7 mouse cellular contexts compared by ENCODE assay signal in the genomic region with DNA sequence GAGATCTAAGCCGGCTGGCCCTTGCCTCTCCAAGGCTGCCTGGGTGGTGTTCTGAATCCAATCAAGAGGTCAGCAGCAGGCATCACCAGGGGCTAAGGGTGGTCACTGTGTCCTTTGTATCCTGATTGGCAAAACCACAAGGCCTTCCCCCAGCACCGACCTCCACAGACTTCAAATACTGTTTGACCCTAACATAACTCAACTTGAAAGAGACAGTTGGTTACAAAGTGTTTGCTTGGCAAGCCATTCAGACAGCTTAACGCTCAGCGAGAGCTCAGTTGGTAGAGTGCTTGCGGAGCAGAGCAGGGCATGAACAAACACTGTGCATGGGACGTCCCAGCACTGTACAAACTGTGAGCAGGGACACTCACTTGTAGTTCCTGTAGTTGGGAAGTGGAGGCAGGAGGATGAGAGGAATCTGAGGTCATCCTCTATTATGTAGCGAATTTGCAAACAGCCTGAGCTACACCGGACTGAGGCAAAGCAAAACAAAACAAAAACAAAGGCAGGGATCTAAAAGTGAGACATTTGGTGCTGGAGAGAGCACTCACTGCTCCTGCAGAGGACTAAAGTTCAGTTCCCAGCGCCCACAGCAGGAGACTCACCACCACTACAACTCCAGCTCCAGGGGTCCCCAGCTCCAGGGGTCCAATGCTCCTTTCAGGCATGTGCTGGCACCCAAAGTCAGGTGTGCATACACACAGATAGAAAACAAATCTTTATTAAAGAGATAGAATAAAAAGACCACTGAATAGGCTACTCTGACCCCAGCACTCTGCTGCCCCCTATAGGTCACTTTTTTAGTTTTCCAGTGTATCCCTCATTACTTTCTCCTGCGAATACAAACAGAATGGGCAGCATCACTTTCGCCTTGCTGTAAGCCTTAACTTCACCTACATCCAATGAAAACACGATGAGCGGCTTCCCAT.
DNase-seq lines count a peak whose midpoint lies in the region; ATAC-seq and TF ChIP-seq lines count a peak whose summit lies in the region.

No protein-coding gene starts in this region.

- 52% methylated on average over 13 of the region's 13 CpGs for WGBS in kidney, embryonic 16.5 days
- 79% methylated on average over 13 of the region's 13 CpGs for WGBS in bone marrow, adult 2 months
- 58% methylated on average over 13 of the region's 13 CpGs for WGBS in kidney, postnatal 0 days
- WGBS in stomach, postnatal 0 days, result 54% methylated on average over 13 of the region's 13 CpGs

- H3K4me1 ChIP-seq in kidney, embryonic 16.5 days (ENCODE audit: insufficient read depth, low read length), result peaks cover 25% of the 10 kb centered on the region
- no peaks in the 10 kb centered on the region for H3K4me1 ChIP-seq in bone marrow, adult 2 months (ENCODE audit: control insufficient read depth, insufficient read depth, low read length)
- peaks cover 7% of the 10 kb centered on the region for H3K4me1 ChIP-seq in kidney, postnatal 0 days (replicated peaks; ENCODE audit: insufficient read depth, low read length)
- H3K4me1 ChIP-seq in stomach, postnatal 0 days (replicated peaks; ENCODE audit: control insufficient read depth, insufficient read depth), result no peaks in the 10 kb centered on the region

- H3K4me3 ChIP-seq in kidney, embryonic 16.5 days (ENCODE audit: low read length), result no peak overlapping the region
- H3K4me3 ChIP-seq in bone marrow, adult 2 months (replicated peaks; ENCODE audit: control insufficient read depth, low read depth, low read length), result no peak overlapping the region
- no peak overlapping the region for H3K4me3 ChIP-seq in kidney, postnatal 0 days (replicated peaks; ENCODE audit: low read depth, low read length)
- H3K4me3 ChIP-seq in stomach, postnatal 0 days (ENCODE audit: low read depth, low read length), result no peak overlapping the region

- H3K36me3 ChIP-seq in kidney, embryonic 16.5 days (ENCODE audit: insufficient read depth, low read length), result no peaks in the 10 kb centered on the region
- no peaks in the 10 kb centered on the region for H3K36me3 ChIP-seq in kidney, postnatal 0 days (ENCODE audit: insufficient read depth, low read length)
- no peaks in the 10 kb centered on the region for H3K36me3 ChIP-seq in stomach, postnatal 0 days (ENCODE audit: control insufficient read depth, insufficient read depth, low read length)

- peak; percentile 66 for DNase-seq in kidney, adult 9 months
- peak; percentile 68 for DNase-seq in ES-CJ7 (ENCODE audit: low read depth, low spot score)
- DNase-seq in kidney, postnatal 0 days (ENCODE audit: low spot score), result peak; percentile 71
- no peak for DNase-seq in stomach, postnatal 0 days (ENCODE audit: low spot score)
- DNase-seq in left cerebral cortex, adult 11 months (ENCODE audit: low spot score), result no peak

- TF ChIP-seq POLR2A in bone marrow, adult 2 months (IDR thresholded peaks at IDR 0.05; ENCODE audit: borderline replicate concordance, control insufficient read depth, low read depth, low read length), result no peak

- H3K27ac ChIP-seq in kidney, embryonic 16.5 days (ENCODE audit: low read length), result no peak overlapping the region
- H3K27ac ChIP-seq in bone marrow, adult 2 months (ENCODE audit: control insufficient read depth, insufficient read depth, low read depth, low read length, poor library complexity), result no peak overlapping the region
- H3K27ac ChIP-seq in kidney, postnatal 0 days, result no peak overlapping the region
- H3K27ac ChIP-seq in stomach, postnatal 0 days (replicated peaks), result no peak overlapping the region

- no peak overlapping the region for H3K4me2 ChIP-seq in kidney, embryonic 16.5 days (replicated peaks; ENCODE audit: low read depth, low read length)
- H3K4me2 ChIP-seq in kidney, postnatal 0 days (ENCODE audit: low read length), result no peak overlapping the region
- H3K4me2 ChIP-seq in stomach, postnatal 0 days (replicated peaks; ENCODE audit: low read depth), result no peak overlapping the region

- H3K27me3 ChIP-seq in kidney, embryonic 16.5 days (ENCODE audit: insufficient read depth, low read length), result no peaks in the 10 kb centered on the region
- 0 out of 2 replicates have a peak, but pooled peaks cover 6% of the 10 kb centered on the region for H3K27me3 ChIP-seq in kidney, postnatal 0 days (ENCODE audit: insufficient read depth, low read length)
- H3K27me3 ChIP-seq in stomach, postnatal 0 days (ENCODE audit: control insufficient read depth, insufficient read depth, low read length), result no peaks in the 10 kb centered on the region

- no peak overlapping the region for H3K9ac ChIP-seq in kidney, embryonic 16.5 days (replicated peaks; ENCODE audit: low read length)
- no peak overlapping the region for H3K9ac ChIP-seq in kidney, postnatal 0 days (ENCODE audit: low read depth, low read length)
- H3K9ac ChIP-seq in stomach, postnatal 0 days (ENCODE audit: low read length), result no peak overlapping the region

- ATAC-seq in kidney, embryonic 16.5 days (ENCODE audit: low FRiP score, low TSS enrichment), result no peak
- no peak for ATAC-seq in kidney, postnatal 0 days (replicated peaks; ENCODE audit: low FRiP score, low read depth)
- 0 out of 2 replicates have a peak, but pooled peaks have one; percentile 13 for ATAC-seq in stomach, postnatal 0 days (ENCODE audit: low FRiP score, low TSS enrichment)

- 0 out of 2 replicates have a peak, but pooled peaks have one; percentile 18 for TF ChIP-seq CTCF in bone marrow, adult 2 months (IDR thresholded peaks at IDR 0.05; ENCODE audit: control insufficient read depth, insufficient read depth, low read length)
- TF ChIP-seq CTCF in kidney, postnatal 0 days (IDR thresholded peaks at IDR 0.05; ENCODE audit: low read depth), result peak; percentile 73
- TF ChIP-seq CTCF in stomach, postnatal 0 days (IDR thresholded peaks at IDR 0.05; ENCODE audit: low read depth), result peak; percentile 74

- no peak for TF ChIP-seq EP300 in stomach, postnatal 0 days (optimal IDR thresholded peaks at IDR 0.05)

- H3K9me3 ChIP-seq in kidney, embryonic 16.5 days (ENCODE audit: low read length), result no peaks in the 10 kb centered on the region
- no peaks in the 10 kb centered on the region for H3K9me3 ChIP-seq in kidney, postnatal 0 days (replicated peaks; ENCODE audit: low read length)
- H3K9me3 ChIP-seq in stomach, postnatal 0 days (ENCODE audit: control insufficient read depth, low read length), result no peaks in the 10 kb centered on the region

Comparison
In these comparisons a context has a peak if more than half of its experiments do, and no peak if none do; other contexts are left out.
1. DNase-seq: peak in kidney, adult 9 months (single experiment), ES-CJ7 (single experiment) and kidney, postnatal 0 days (single experiment); none in stomach, postnatal 0 days (single experiment) and left cerebral cortex, adult 11 months (single experiment).
2. CTCF ChIP-seq: peak in every context shown above with its lines; median percentile 74 in stomach, postnatal 0 days; 73 in kidney, postnatal 0 days; 18 in bone marrow, adult 2 months.